Mouse (Mus musculus) MEL (cell line): ENCODE results near the gene Kif3a. TPM values are rescaled to one million over a fixed set of nuclear protein-coding genes. Genes with fewer than 3 reads are reported as not detected.

Source experiments
- DNase-seq: peaks from one replicate; pipeline ENCODE4 v3.0.0; 2011; ENCODE audit warnings: low read depth, low spot score
- H3K27ac ChIP-seq: 2 replicates; pipeline ENCODE4 v1.5.1; 2012; ENCODE audit warnings: low read depth, mild to moderate bottlenecking, control low read depth, low read length, moderate library complexity; ENCODE audit not compliant: control insufficient read depth
- H3K27me3 ChIP-seq, 2 experiments: fragments of 150-350 bp in 1 of 2; sonication (generic) in 1 of 2; 2 replicates each; pipeline ENCODE4 v1.6.1; 2012; ENCODE audit warnings: low read length in 2 of 2, mild to moderate bottlenecking in 2 of 2, improper control_type of control experiment in 1 of 2, moderate library complexity in 1 of 2; ENCODE audit not compliant: insufficient read depth in 2 of 2, control insufficient read depth in 1 of 2
- H3K36me3 ChIP-seq, 2 experiments: 2 replicates each; pipeline ENCODE4 v1.6.1; 2012 to 2014; ENCODE audit warnings: low read length in 2 of 2, improper control_type of control experiment in 1 of 2, inconsistent platforms in 1 of 2, mild to moderate bottlenecking in 1 of 2; ENCODE audit not compliant: insufficient read depth in 2 of 2, control insufficient read depth in 1 of 2
- H3K4me1 ChIP-seq, 2 experiments: fragments of 150-350 bp in 1 of 2; sonication (generic) in 1 of 2; 2 replicates each; pipeline ENCODE4 v1.6.1; 2012; ENCODE audit warnings: low read length in 2 of 2, improper control_type of control experiment in 1 of 2, mild to moderate bottlenecking in 1 of 2; ENCODE audit not compliant: insufficient read depth in 2 of 2, control insufficient read depth in 1 of 2
- H3K4me3 ChIP-seq, 2 experiments: fragments of 150-350 bp in 1 of 2; sonication (generic) in 1 of 2; 2 replicates each; pipeline ENCODE4 v1.5.1; 2012; ENCODE audit warnings: low read depth in 2 of 2, low read length in 2 of 2, mild to moderate bottlenecking in 2 of 2, moderate library complexity in 2 of 2, control low read depth in 1 of 2, improper control_type of control experiment in 1 of 2; ENCODE audit not compliant: control insufficient read depth in 1 of 2, insufficient read depth in 1 of 2
- H3K79me2 ChIP-seq: 2 replicates; pipeline ENCODE4 v1.6.1; 2012; ENCODE audit warnings: mild to moderate bottlenecking, low read length, moderate library complexity; ENCODE audit not compliant: control insufficient read depth, poor library complexity, insufficient read depth
- H3K9ac ChIP-seq: 2 replicates; pipeline ENCODE4 v1.6.1; 2012; ENCODE audit warnings: low read depth, mild to moderate bottlenecking, control low read depth, low read length, moderate library complexity; ENCODE audit not compliant: control insufficient read depth, poor library complexity, severe bottlenecking
- H3K9me3 ChIP-seq: fragments of 150-350 bp; sonication (generic); replicated peaks from 2 replicates; pipeline ENCODE4 v1.6.1; 2012; ENCODE audit warnings: mild to moderate bottlenecking, low read length, improper control_type of control experiment, moderate library complexity; ENCODE audit not compliant: insufficient read depth
- BHLHE40 ChIP-seq: IDR thresholded peaks from 2 replicates; pipeline ENCODE4 v1.6.1; 2012; ENCODE audit warnings: low read depth, mild to moderate bottlenecking, inconsistent platforms, low read length, improper control_type of control experiment, borderline replicate concordance
- CHD1 ChIP-seq: IDR thresholded peaks from 2 replicates; pipeline ENCODE4 v1.6.1; 2012; ENCODE audit warnings: low read depth, mild to moderate bottlenecking, inconsistent platforms, low read length, improper control_type of control experiment
- CTCF ChIP-seq, 3 experiments: IDR thresholded peaks in 2 of 3; conservative IDR thresholded peaks in 1 of 3; 2 replicates each; pipeline ENCODE4 v1.5.1; 2011 to 2012; ENCODE audit warnings: low read length in 3 of 3, low read depth in 2 of 3, mild to moderate bottlenecking in 2 of 3, improper control_type of control experiment in 1 of 3, inconsistent platforms in 1 of 3, mixed read lengths in 1 of 3, moderate library complexity in 1 of 3; ENCODE audit not compliant: control insufficient read depth in 1 of 3, insufficient read depth in 1 of 3, poor library complexity in 1 of 3, severe bottlenecking in 1 of 3
- E2F4 ChIP-seq: IDR thresholded peaks from 2 replicates; pipeline ENCODE4 v1.6.1; 2011; ENCODE audit warnings: low read depth, low read length, improper control_type of control experiment, borderline replicate concordance
- ETS1 ChIP-seq: IDR thresholded peaks from 2 replicates; pipeline ENCODE4 v1.6.1; 2012; ENCODE audit warnings: low read depth, mild to moderate bottlenecking, inconsistent platforms, low read length, improper control_type of control experiment, moderate library complexity
- KAT2A ChIP-seq: conservative IDR thresholded peaks from 2 replicates; pipeline ENCODE4 v1.6.1; 2012; ENCODE audit warnings: low read depth, low read length, improper control_type of control experiment, inconsistent platforms
- MAX ChIP-seq: IDR thresholded peaks from 2 replicates; pipeline ENCODE4 v1.6.1; 2011; ENCODE audit warnings: low read length, improper control_type of control experiment
- MAZ ChIP-seq: IDR thresholded peaks from 2 replicates; pipeline ENCODE4 v1.6.1; 2012; ENCODE audit warnings: low read depth, mild to moderate bottlenecking, inconsistent platforms, low read length, improper control_type of control experiment
- MYB ChIP-seq: IDR thresholded peaks from 2 replicates; pipeline ENCODE4 v1.6.1; 2011; ENCODE audit warnings: mild to moderate bottlenecking, low read depth, low read length, improper control_type of control experiment
- MYC ChIP-seq: IDR thresholded peaks from 2 replicates; pipeline ENCODE4 v1.6.1; 2011; ENCODE audit warnings: low read depth, mild to moderate bottlenecking, low read length, improper control_type of control experiment, moderate library complexity
- NELFE ChIP-seq: IDR thresholded peaks from 2 replicates; pipeline ENCODE4 v1.6.1; 2011; ENCODE audit warnings: low read depth, low read length, improper control_type of control experiment
- POLR2A ChIP-seq, 2 experiments: IDR thresholded peaks; 2 replicates each; pipeline ENCODE4 v1.6.1; 2011 to 2012; ENCODE audit warnings: low read length in 2 of 2, mild to moderate bottlenecking in 2 of 2, control low read depth in 1 of 2, improper control_type of control experiment in 1 of 2, low read depth in 1 of 2, moderate library complexity in 1 of 2; ENCODE audit not compliant: control insufficient read depth in 1 of 2, insufficient read depth in 1 of 2, poor library complexity in 1 of 2
- RAD21 ChIP-seq: IDR thresholded peaks from 2 replicates; pipeline ENCODE4 v1.6.1; 2011; ENCODE audit warnings: mild to moderate bottlenecking, low read depth, low read length, improper control_type of control experiment
- RCOR1 ChIP-seq: IDR thresholded peaks from 2 replicates; pipeline ENCODE4 v1.6.1; 2012; ENCODE audit warnings: low read depth, mild to moderate bottlenecking, inconsistent platforms, low read length, improper control_type of control experiment
- SIN3A ChIP-seq: IDR thresholded peaks from 2 replicates; pipeline ENCODE4 v1.6.1; 2012; ENCODE audit warnings: low read length, improper control_type of control experiment, inconsistent platforms
- SMC3 ChIP-seq: IDR thresholded peaks from 2 replicates; pipeline ENCODE4 v1.6.1; 2011; ENCODE audit warnings: low read depth, low read length, improper control_type of control experiment
- TAL1 ChIP-seq: IDR thresholded peaks from 2 replicates; pipeline ENCODE4 v1.6.1; 2012; ENCODE audit warnings: mild to moderate bottlenecking, inconsistent platforms, low read length, moderate library complexity, mixed read lengths
- TCF12 ChIP-seq: IDR thresholded peaks from 2 replicates; pipeline ENCODE4 v1.6.1; 2014; ENCODE audit warnings: low read depth, mild to moderate bottlenecking, inconsistent platforms, low read length, improper control_type of control experiment, moderate library complexity
- UBTF ChIP-seq: IDR thresholded peaks from 2 replicates; pipeline ENCODE4 v1.6.1; 2012; ENCODE audit warnings: low read depth, mild to moderate bottlenecking, inconsistent platforms, low read length, improper control_type of control experiment, moderate library complexity, borderline replicate concordance; ENCODE audit not compliant: insufficient read depth
- USF1 ChIP-seq: IDR thresholded peaks from 2 replicates; pipeline ENCODE4 v1.6.1; 2014; ENCODE audit warnings: low read depth, mild to moderate bottlenecking, inconsistent platforms, low read length, improper control_type of control experiment, moderate library complexity
- USF2 ChIP-seq, 2 experiments: IDR thresholded peaks; 2 replicates each; pipeline ENCODE4 v1.6.1; 2011 to 2012; ENCODE audit warnings: improper control_type of control experiment in 2 of 2, low read length in 2 of 2, borderline replicate concordance in 1 of 2, inconsistent platforms in 1 of 2, low read depth in 1 of 2, mild to moderate bottlenecking in 1 of 2; ENCODE audit not compliant: insufficient read depth in 1 of 2
- ZC3H11A ChIP-seq: IDR thresholded peaks from 2 replicates; pipeline ENCODE4 v1.6.1; 2012; ENCODE audit warnings: low read depth, mild to moderate bottlenecking, inconsistent platforms, low read length, improper control_type of control experiment
- ZKSCAN1 ChIP-seq: IDR thresholded peaks from 2 replicates; pipeline ENCODE4 v1.6.1; 2012; ENCODE audit warnings: low read depth, mild to moderate bottlenecking, inconsistent platforms, low read length, improper control_type of control experiment, moderate library complexity
- ZNF384 ChIP-seq: IDR thresholded peaks from 2 replicates; pipeline ENCODE4 v1.6.1; 2012; ENCODE audit warnings: low read depth, mild to moderate bottlenecking, inconsistent platforms, low read length, improper control_type of control experiment
- polyA plus RNA-seq, 2 experiments: library from polyadenylated mRNA; stranded (reverse) in 1 of 2; unstranded in 1 of 2; fragments of >175 nt in 1 of 2; fragments of >200 nt in 1 of 2; gene quantifications; 2 replicates each; pipeline versions ENCODE4 v1.2.1 to v1.2.4; 2012; ENCODE audit warnings: low replicate concordance in 2 of 2, low read depth in 1 of 2; ENCODE audit not compliant: insufficient read length in 2 of 2, insufficient read depth in 1 of 2, missing spikeins in 1 of 2
- total RNA-seq: library from RNA; depleted of rRNA; stranded (reverse); fragments of 300-350 nt; gene quantifications from 2 replicates; pipeline ENCODE4 v1.2.3, GENCODE M21; 2012

Kif3a gene
- total and polyA plus RNA-seq, 3 experiments, result 13.6 to 88.3 (median 17.1) TPM

DNA sequence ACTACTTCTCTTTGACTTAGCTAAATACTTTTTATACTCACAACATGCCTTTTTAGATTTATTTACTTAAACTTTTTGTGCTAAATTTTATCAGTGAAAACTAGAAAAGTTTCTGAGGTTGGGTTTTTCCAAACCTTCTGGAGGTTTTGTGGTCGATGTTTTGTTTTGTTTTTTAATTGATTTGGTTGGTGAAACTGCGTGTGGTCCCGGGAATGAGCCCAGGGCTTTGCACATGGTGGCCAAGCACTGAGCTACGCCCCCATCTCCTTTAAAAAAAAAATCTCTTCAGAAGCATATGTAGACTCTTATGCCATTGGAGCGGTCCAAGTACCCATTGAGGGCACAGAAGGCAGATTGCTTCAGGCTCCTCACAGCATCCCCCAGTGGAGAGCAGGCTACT, 23.9 kb downstream of the Kif3a start:
- no peak overlapping the region for H3K9ac ChIP-seq
- H3K9me3 ChIP-seq, result no peaks in the 10 kb centered on the region
- H3K27me3 ChIP-seq, result no peaks in the 10 kb centered on the region
- H3K4me1 ChIP-seq, result peaks cover 0 to 3% of the 10 kb centered on the region in 2 experiments; a peak in 1 of 4 replicates
- TF ChIP-seq MAX (no peak), RCOR1 (no peak), USF2 (IDR thresholded peaks at IDR 0.05; ENCODE audit: borderline replicate concordance in 1 of 2, insufficient read depth in 1 of 2, low read depth in 1 of 2, low read length in 2 of 2) (no peak), ETS1 (no peak), ZKSCAN1 (no peak), TCF12 (no peak), BHLHE40 (no peak), MYB (no peak), NELFE (no peak), ZNF384 (no peak), CHD1 (no peak), UBTF (no peak), ZC3H11A (no peak), KAT2A (no peak), MAZ (no peak), RAD21 (no peak)
- no peak overlapping the region for H3K27ac ChIP-seq
- H3K4me3 ChIP-seq, result no peak overlapping the region
- no peaks in the 10 kb centered on the region for H3K79me2 ChIP-seq
- DNase-seq, result no peak
- H3K36me3 ChIP-seq, result peaks cover 0 to 3% of the 10 kb centered on the region in 2 experiments; a peak in 3 of 4 replicates

DNA sequence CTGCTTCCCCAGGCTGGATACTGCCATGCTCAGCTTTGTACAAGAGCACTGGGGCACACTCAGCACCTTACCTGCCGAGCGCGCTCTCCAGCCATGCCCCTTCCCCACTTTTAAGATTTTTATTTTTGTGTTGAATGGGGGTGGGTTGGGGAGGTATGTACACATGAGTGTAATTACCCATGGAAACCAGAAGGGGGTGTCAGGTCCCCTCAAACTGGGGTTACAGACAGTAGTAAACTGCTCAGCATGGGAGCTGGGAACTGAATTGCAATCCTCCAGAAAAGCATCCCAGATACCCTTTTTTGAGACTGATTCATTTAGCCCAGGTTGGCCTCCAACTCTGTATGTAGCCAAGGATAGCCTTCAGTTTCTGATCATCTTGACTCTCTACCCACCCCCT, 37.8 kb downstream of the Kif3a start:
- peak overlapping the region; percentile 75 for H3K27ac ChIP-seq
- H3K27me3 ChIP-seq, result no peaks in the 10 kb centered on the region
- peak overlapping the region; percentile 35 for H3K9ac ChIP-seq
- peak; percentile 65 for DNase-seq
- TF ChIP-seq CTCF (IDR thresholded peaks at IDR 0.05 in 2 of 3, conservative IDR thresholded peaks at IDR 0.05 in 1 of 3; ENCODE audit: control insufficient read depth in 1 of 3, insufficient read depth in 1 of 3, low read depth in 2 of 3, low read length in 3 of 3, poor library complexity in 1 of 3, severe bottlenecking in 1 of 3) (peak; percentile 39 to 76 (median 57)), TCF12 (no peak), RCOR1 (no peak), E2F4 (no peak), ZNF384 (no peak), NELFE (no peak), RAD21 (peak; percentile 75), USF1 (no peak), SMC3 (peak; percentile 78), CHD1 (no peak), MYC (no peak), SIN3A (0 out of 2 replicates have a peak, but pooled peaks have one; percentile 5), UBTF (0 out of 2 replicates have a peak, but pooled peaks have one; percentile 33), POLR2A (IDR thresholded peaks at IDR 0.05; ENCODE audit: control insufficient read depth in 1 of 2, insufficient read depth in 1 of 2, low read depth in 1 of 2, low read length in 2 of 2, poor library complexity in 1 of 2) (no peak), TAL1 (no peak), ZC3H11A (peak; percentile 65)
- H3K36me3 ChIP-seq, result peaks cover 0 to 17% of the 10 kb centered on the region in 2 experiments; a peak in 2 of 4 replicates
- H3K4me1 ChIP-seq, result peaks cover 26 to 28% of the 10 kb centered on the region in 2 experiments
- no peaks in the 10 kb centered on the region for H3K79me2 ChIP-seq
- H3K9me3 ChIP-seq, result no peaks in the 10 kb centered on the region
- H3K4me3 ChIP-seq, result no peak overlapping the region
